Mouse (Mus musculus): ENCODE data around the gene Glipr1l1.

DNA sequence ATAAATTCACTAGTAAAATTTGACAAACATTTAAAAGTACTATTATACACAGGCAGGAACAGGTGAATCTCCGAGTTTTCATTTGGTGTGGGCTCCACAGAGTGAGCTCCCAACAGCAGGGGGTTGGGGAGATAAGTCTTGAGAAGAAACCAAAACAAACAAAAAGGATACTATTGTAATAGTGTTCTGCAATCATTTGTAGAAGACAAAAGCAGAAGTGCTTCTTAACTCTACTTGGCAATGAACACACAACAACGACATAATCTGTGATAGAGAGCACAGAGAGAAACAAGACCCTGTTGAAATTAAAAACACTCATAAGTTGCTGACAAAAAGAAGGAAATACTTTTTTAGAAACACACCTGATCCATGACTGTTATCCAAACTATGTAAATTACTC lies 20.1 kb downstream of the Glipr1l1 start:
- TF ChIP-seq CTCF (IDR thresholded peaks at IDR 0.05; ENCODE audit: extremely low read depth, insufficient read length, insufficient replicate concordance, low read depth, low read length) (no peak), POLR2A (IDR thresholded peaks at IDR 0.05; ENCODE audit: low read depth, low read length) (no peak)

Data from small intestine, adult 2 months (tissue).